Mouse (Mus musculus) forebrain, embryonic 13.5 days (tissue): Measurements from ENCODE around the gene Sbsn. TPM values are rescaled to one million over a fixed set of nuclear protein-coding genes. Genes with fewer than 3 reads are reported as not detected.

ENCODE experiments used
- ATAC-seq: fragments of 200-750 bp; cut with Nextera tagmentation; 2 replicates; pipeline ENCODE4 v1.8.0; 2017
- H3K27ac ChIP-seq: fragments of 300-500 bp; sonication (generic); 2 replicates; pipeline ENCODE4 v1.5.1; 2015; ENCODE audit warnings: inconsistent platforms, mild to moderate bottlenecking, moderate library complexity
- H3K27me3 ChIP-seq: fragments of 300-500 bp; sonication (generic); 2 replicates; pipeline ENCODE4 v1.6.1; 2015; ENCODE audit warnings: mild to moderate bottlenecking, inconsistent platforms
- H3K36me3 ChIP-seq: fragments of 300-500 bp; sonication (generic); 2 replicates; pipeline ENCODE4 v1.6.1; 2015; ENCODE audit warnings: mild to moderate bottlenecking, inconsistent platforms; ENCODE audit not compliant: poor library complexity, severe bottlenecking
- H3K4me1 ChIP-seq: fragments of 300-500 bp; sonication (generic); 2 replicates; pipeline ENCODE4 v1.6.1; 2015; ENCODE audit warnings: inconsistent platforms
- H3K4me2 ChIP-seq: fragments of 300-500 bp; sonication (generic); 2 replicates; pipeline ENCODE4 v1.6.1; 2015; ENCODE audit warnings: inconsistent platforms, mild to moderate bottlenecking, moderate library complexity
- H3K4me3 ChIP-seq: fragments of 300-500 bp; sonication (generic); 2 replicates; pipeline ENCODE4 v1.5.1; 2015; ENCODE audit warnings: mild to moderate bottlenecking, inconsistent platforms
- H3K9ac ChIP-seq: fragments of 300-500 bp; sonication (generic); 2 replicates; pipeline ENCODE4 v1.6.1; 2015; ENCODE audit warnings: mild to moderate bottlenecking, inconsistent platforms
- H3K9me3 ChIP-seq: fragments of 300-500 bp; sonication (generic); replicated peaks from 2 replicates; pipeline ENCODE4 v1.6.1; 2016; ENCODE audit warnings: inconsistent platforms
- WGBS: fragments of 180-500 bp; shearing (Covaris S2); methylation state at CpG from one replicate; pipeline ENCODE4 v1.1.7; 2015; 5-methylcytosine and 5-hydroxymethylcytosine counted together
- polyA plus RNA-seq: library from polyadenylated mRNA; unstranded; fragments of >200 nt; fragmentation: Nextera tagmentation; extraction: Ambion mirVana; gene quantifications from 2 replicates; pipeline ENCODE4 v1.2.1, GENCODE M21; 2015

Gene Sbsn
- polyA plus RNA-seq: 1.5 and 1.9 TPM in 2 replicates

DNA sequence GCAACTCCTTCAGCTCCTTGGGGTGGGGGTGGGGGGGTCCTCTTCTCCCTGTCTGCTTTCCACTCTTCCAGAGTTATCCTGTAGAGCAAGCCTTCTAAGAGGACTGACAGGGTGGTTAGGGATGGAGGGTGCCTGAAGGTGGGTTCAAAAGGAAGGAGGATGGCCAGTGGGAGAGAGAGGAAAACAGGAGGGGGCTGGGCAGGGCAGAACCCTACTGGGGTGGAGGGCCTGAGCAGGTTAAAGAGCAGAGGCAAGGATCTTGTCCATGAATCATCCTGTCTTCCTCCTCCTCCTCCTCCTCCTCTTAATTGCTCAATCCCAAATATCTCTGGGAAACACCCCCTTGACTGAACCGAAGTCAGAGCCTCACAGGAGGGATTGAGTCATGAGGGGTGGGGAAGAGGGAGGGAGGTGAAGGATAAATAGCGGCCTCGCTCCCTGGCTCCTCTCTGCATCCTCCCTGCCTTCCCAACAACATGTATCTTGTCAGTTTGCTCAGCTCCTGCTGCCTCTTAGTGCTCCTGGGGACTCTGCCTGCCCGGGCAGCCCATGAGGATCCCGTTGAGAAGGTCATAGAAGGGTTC lies at the start of gene Sbsn:
Gene Sbsn (plus strand): TSS at position 386 of the 584 bp plus-strand sequence.
- Histone ChIP-seq H3K27ac (no peak within 1 kb of the TSS), H3K4me3 (no peak within 1 kb of the TSS), H3K4me1 (no peaks in the 10 kb centered on the region), H3K4me2 (no peak within 1 kb of the TSS), H3K9ac (no peak within 1 kb of the TSS), H3K27me3 (no peaks in the 10 kb centered on the region), H3K36me3 (peaks cover 25% of the 10 kb centered on the region), H3K9me3 (peaks cover 12% of the 10 kb centered on the region)
- WGBS: 84% methylated on average over 5 of the region's 5 CpGs
- ATAC-seq: no peak

DNA sequence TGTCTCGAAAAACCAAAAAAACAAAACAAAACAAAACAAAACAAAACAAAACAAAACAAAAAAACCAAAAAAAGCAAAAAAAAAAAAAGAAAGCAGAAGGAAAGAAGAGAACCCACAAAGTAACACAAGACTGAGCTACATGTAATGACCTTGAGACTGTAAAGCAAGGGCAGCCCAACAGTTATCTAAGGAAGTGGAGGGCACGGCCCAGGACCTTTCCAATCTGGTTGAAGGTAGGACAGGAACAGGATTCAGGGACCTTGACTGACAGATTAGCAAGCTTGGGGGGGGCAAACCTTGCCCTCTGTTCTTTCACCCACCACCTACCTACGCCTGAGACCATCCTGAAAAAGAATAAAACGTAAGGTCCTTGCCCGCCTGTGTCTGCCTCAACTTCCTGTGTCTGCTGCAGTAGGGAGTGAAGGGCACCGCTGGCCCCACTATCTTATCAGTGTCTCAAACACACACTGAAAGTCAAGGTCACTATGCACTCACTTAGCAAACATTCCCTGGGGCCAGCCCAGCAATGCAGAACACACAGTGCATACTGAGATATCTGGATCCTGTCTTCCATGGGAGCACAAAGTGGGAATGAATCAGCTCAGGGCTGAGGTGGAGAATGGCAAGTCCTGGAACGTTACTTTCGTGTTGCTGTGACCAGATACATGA lies 44.9 kb upstream of the Sbsn start:
- WGBS: 83% methylated on average over 8 of the region's 8 CpGs

DNA sequence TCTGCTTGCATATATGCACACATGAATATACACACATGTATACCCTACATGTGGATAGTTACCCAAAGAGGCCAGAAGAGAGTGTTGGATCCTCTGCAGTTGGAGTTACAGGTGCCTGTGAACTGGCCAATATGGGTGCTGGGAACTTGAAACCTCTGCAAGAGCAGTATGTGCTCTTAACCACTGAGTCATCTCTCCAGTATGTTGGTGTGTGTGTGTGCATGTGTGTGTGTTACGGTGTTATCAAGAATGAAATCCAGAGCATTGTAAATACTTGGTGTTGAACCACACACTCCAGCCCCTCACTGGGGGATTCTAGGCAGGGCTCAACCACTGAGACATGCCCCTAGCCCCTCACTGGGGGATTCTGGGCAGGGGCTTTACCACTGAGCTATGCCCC lies 43.8 kb upstream of the Sbsn start:
- Histone ChIP-seq H3K36me3 (no peaks in the 10 kb centered on the region), H3K9me3 (no peaks in the 10 kb centered on the region), H3K27me3 (no peaks in the 10 kb centered on the region), H3K9ac (no peak overlapping the region), H3K4me3 (no peak overlapping the region), H3K4me2 (no peak overlapping the region), H3K27ac (no peak overlapping the region), H3K4me1 (no peaks in the 10 kb centered on the region)
- ATAC-seq: no peak
- 92% methylated on average over 1 of the region's 1 CpGs for WGBS

More for the DNA sequence above, 44.9 kb upstream of the Sbsn start:
- no peak for ATAC-seq
- Histone ChIP-seq H3K9ac (no peak overlapping the region), H3K4me1 (no peaks in the 10 kb centered on the region), H3K27me3 (0 out of 2 replicates have a peak, but pooled peaks cover 7% of the 10 kb centered on the region), H3K4me3 (no peak overlapping the region), H3K4me2 (no peak overlapping the region), H3K9me3 (no peaks in the 10 kb centered on the region), H3K36me3 (no peaks in the 10 kb centered on the region), H3K27ac (no peak overlapping the region)

DNA sequence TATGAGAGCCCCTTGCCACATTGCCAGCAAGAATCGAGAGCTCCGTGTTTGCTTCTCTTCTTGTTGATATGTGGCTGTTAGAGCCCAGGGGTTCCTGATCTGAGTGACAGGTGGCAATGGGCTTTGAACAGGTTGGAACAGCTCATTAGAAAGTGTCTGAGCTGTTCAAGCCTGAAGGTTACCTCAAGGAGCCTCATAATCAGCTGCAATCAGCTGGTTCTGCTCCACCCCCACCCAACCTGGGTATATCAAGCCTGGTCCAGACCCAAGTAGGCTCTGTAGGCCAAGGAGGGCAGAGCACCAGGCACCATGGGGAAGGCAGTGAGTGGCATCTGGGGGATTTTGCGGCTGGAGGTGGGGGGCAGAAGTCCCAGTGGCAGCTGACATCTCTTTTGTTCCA lies 39.3 kb upstream of the Sbsn start, which contains the start of gene Atp4a:
Gene Atp4a (plus strand): TSS at position 268 of the 400 bp plus-strand sequence.
- no peak for ATAC-seq
- H3K4me3 ChIP-seq: no peak within 1 kb of the TSS
- no peaks in the 10 kb centered on the region for H3K36me3 ChIP-seq
- 86% methylated on average over 3 of the region's 3 CpGs for WGBS
- H3K9me3 ChIP-seq: no peaks in the 10 kb centered on the region
- H3K27ac ChIP-seq: no peak within 1 kb of the TSS
- peaks cover 2% of the 10 kb centered on the region; the same call in 1 of the 2 replicates for H3K4me1 ChIP-seq
- no peak within 1 kb of the TSS for H3K9ac ChIP-seq
- H3K4me2 ChIP-seq: no peak within 1 kb of the TSS
- H3K27me3 ChIP-seq: peaks cover 32% of the 10 kb centered on the region

DNA sequence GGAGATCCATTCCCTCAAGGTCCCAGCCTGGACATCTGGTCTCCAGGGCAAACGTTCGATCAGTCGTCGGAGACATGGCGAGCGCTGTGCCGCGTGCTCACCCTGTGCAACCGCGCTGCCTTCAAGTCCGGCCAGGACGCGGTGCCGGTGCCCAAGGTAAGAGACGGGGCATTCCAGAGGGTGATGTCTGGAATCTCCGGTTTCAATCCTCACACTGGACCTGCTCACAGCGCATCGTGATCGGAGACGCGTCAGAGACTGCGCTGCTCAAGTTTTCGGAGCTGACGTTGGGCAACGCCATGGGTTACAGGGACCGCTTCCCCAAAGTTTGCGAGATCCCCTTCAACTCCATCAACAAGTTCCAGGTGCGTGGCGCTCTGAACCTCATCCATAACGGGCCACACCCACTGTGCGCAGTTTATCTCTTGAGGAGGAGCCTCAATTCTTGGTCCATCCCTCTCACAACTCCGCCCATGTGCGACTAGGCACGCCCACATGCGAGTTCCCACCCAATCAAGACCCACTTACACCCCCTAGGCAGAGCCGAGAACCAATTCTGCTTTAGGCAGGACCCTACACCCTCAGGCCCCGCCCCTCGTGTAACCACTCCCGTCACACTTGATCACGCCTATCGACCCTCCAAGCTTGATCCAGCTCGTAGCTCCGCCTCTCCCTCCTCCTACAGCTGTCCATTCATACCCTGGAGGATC lies 34.1 kb upstream of the Sbsn start:
- Histone ChIP-seq H3K9me3 (no peaks in the 10 kb centered on the region), H3K4me2 (peak overlapping the region; percentile 59), H3K4me1 (peaks cover 17% of the 10 kb centered on the region), H3K4me3 (peak overlapping the region; percentile 29), H3K27ac (no peak overlapping the region), H3K9ac (0 out of 2 replicates have a peak overlapping the region, but pooled peaks have one; percentile 12), H3K36me3 (no peaks in the 10 kb centered on the region), H3K27me3 (peaks cover 43% of the 10 kb centered on the region)
- peak; percentile 94 for ATAC-seq
- WGBS: 1% methylated on average over 43 of the region's 43 CpGs

DNA sequence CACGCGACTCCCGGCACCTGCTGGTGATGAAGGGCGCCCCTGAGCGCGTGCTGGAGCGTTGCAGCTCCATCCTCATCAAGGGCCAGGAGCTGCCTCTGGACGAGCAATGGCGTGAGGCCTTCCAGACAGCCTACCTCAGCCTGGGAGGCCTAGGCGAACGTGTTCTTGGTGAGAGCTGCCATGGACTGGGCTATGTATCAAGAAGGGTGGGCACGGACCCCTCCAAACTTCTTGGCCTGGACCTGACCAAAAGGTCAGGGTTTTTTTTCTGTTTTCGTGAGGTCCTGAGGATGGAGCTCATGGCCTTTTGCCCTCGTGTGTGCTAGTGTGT lies 33.6 kb upstream of the Sbsn start:
- H3K4me2 ChIP-seq: peak overlapping the region; percentile 59
- no peaks in the 10 kb centered on the region for H3K9me3 ChIP-seq
- peak; percentile 58; the same call in 1 of the 2 replicates for ATAC-seq
- H3K4me1 ChIP-seq: peaks cover 17% of the 10 kb centered on the region
- 8% methylated on average over 14 of the region's 14 CpGs for WGBS
- peaks cover 43% of the 10 kb centered on the region for H3K27me3 ChIP-seq
- H3K4me3 ChIP-seq: peak overlapping the region; percentile 29
- no peak overlapping the region for H3K27ac ChIP-seq
- peak overlapping the region; percentile 10; the same call in 1 of the 2 replicates for H3K9ac ChIP-seq
- no peaks in the 10 kb centered on the region for H3K36me3 ChIP-seq

DNA sequence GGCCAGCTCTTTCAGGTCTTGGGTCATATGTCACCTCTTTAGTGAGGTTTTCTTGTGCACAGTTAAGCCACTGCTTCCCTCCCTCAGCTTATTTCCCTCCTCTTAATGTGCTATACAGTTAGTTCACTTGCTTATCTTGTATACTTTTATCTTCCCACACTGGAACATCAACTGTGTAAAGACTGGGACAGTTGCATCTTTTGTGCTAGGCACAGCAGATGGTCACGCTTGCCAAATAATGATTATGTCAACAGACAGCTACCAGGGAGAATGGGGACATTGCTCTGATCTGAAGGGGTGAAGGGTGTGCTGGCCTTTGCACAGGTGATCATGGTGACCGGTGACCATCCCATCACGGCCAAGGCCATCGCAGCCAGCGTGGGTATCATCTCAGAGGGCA lies 31.6 kb upstream of the Sbsn start:
- Histone ChIP-seq H3K4me2 (no peak overlapping the region), H3K27ac (no peak overlapping the region), H3K9ac (no peak overlapping the region), H3K4me3 (no peak overlapping the region), H3K9me3 (no peaks in the 10 kb centered on the region), H3K36me3 (no peaks in the 10 kb centered on the region), H3K27me3 (peaks cover 34% of the 10 kb centered on the region), H3K4me1 (peaks cover 17% of the 10 kb centered on the region)
- WGBS: 97% methylated on average over 5 of the region's 5 CpGs
- ATAC-seq: no peak

DNA sequence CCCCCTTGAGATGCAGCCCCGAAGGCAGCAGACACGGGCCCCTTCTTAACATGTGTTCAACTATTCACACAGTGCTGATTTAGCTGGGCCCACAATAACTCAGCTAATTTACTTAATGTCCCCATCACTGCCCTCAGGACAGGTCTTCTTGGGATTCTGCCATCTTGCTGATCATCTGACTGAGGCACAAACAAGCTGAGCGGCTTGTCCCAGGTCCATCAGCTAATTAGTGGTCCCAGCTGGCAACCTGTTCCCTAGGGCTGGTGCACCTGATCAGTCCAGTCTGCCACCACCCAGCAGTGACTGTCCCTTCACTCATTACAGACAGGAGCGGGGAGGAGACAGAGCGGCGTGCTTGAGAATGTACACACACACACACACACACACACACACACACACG lies 30.0 kb upstream of the Sbsn start:
- no peak for ATAC-seq
- 61% methylated on average over 7 of the region's 7 CpGs for WGBS

DNA sequence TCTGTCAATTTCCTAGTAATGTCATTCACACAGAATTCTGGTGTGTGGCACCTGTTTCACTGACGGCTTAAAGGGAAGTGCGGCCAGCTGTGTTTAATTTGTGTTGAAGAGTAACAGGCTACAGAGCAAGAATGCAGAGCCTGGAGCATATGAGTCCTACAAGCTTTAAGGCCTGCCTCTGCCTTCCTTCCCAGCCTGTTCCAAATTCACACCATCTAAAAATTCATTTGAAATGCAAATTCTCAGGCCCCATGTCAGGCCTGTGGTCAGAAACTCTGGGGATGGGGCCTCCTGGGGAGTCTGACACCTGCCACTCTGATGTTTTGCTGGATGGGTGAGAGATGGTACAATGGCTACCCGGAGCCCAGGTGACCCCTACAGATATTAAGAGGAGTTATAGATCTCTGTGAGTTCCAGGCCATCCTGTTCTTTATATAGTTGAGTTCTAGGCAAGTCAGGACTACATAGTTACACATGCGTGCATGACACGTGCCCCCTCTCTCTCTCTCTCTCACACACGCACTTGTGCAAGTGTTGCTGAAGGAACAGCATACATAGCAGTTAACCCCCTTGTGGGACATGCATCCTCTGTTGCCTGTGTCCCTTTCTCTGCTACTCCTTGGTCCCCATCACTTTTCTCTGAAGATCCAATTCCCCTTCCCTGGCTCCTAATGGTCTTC lies 27.9 kb upstream of the Sbsn start:
- Histone ChIP-seq H3K4me1 (peaks cover 7% of the 10 kb centered on the region), H3K9ac (no peak overlapping the region), H3K27ac (no peak overlapping the region), H3K4me2 (no peak overlapping the region), H3K4me3 (no peak overlapping the region), H3K27me3 (no peaks in the 10 kb centered on the region), H3K36me3 (peaks cover 17% of the 10 kb centered on the region; the same call in 1 of the 2 replicates), H3K9me3 (no peaks in the 10 kb centered on the region)
- no peak for ATAC-seq
- 75% methylated on average over 6 of the region's 6 CpGs for WGBS

More for the DNA sequence above, 30.0 kb upstream of the Sbsn start:
- Histone ChIP-seq H3K4me2 (no peak overlapping the region), H3K4me1 (peaks cover 17% of the 10 kb centered on the region), H3K4me3 (no peak overlapping the region), H3K9ac (no peak overlapping the region), H3K36me3 (0 out of 2 replicates have a peak, but pooled peaks cover 3% of the 10 kb centered on the region), H3K27me3 (peaks cover 18% of the 10 kb centered on the region), H3K9me3 (no peaks in the 10 kb centered on the region), H3K27ac (no peak overlapping the region)

DNA sequence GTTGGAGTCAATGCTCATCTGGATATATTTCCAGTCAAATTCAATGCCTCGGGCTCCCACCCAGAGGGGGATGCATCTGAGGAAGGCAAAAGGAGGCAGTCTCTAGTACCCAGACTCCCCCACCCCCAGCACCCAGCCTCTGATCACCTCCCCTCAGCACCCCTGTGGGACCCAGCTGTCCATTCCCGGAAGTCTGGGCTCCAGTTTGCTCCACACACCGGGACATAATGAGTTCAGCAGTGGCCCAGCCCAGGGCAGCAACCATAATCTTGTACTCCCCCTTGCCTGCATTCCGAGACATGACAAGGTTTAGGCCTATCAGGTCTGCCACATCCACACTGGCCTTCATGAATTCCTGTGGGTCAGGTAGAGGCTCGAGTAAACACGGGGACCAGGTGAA lies 23.1 kb upstream of the Sbsn start:
- Histone ChIP-seq H3K4me1 (peaks cover 24% of the 10 kb centered on the region), H3K9me3 (no peaks in the 10 kb centered on the region), H3K36me3 (peaks cover 33% of the 10 kb centered on the region), H3K4me2 (peak overlapping the region; percentile 73), H3K9ac (peak overlapping the region; percentile 85), H3K4me3 (peak overlapping the region; percentile 64), H3K27me3 (no peaks in the 10 kb centered on the region), H3K27ac (no peak overlapping the region)
- ATAC-seq: no peak
- 86% methylated on average over 6 of the region's 6 CpGs for WGBS

DNA sequence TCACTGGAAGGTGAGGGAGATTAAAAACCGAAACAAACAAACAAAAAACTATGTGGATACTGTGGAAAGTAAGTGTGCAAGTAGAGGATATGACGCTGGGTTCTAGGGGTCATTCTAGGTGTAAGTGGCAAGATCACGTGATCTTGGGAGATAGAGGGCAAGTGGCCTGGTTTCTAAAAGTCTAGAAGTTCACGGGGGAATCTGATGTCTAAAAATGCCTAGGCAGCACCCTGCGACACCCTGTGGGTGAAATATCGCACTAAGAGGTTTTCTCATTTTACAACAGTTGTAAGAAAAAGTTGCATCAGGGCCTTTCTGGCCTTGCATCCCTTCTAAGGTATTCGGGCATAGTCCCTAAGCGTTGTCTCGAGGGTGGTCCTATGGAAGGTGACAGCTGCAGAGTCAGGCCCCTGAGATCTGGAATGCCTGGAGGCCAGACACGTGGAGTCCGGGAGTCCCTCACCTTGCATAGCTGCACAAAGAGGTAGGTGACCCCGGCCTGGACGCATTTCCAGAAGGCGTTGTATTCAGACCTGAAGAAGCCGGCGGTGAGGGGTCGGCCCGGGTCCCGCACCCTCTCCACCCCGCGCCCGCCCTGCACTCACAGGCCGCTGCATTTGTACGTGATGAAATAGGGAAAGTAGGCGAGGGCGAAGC lies 22.4 kb upstream of the Sbsn start:
- H3K4me2 ChIP-seq: peak overlapping the region; percentile 73

More for the DNA sequence above, 22.4 kb upstream of the Sbsn start:
- WGBS: 7% methylated on average over 26 of the region's 26 CpGs
- no peaks in the 10 kb centered on the region for H3K9me3 ChIP-seq
- peak; percentile 61 for ATAC-seq
- peaks cover 40% of the 10 kb centered on the region for H3K36me3 ChIP-seq
- peak overlapping the region; percentile 85 for H3K9ac ChIP-seq
- no peaks in the 10 kb centered on the region for H3K27me3 ChIP-seq
- H3K4me1 ChIP-seq: peaks cover 24% of the 10 kb centered on the region
- peak overlapping the region; percentile 88; the same call in 1 of the 2 replicates for H3K27ac ChIP-seq
- peak overlapping the region; percentile 64 for H3K4me3 ChIP-seq
